Mouse (Mus musculus) E14TG2a.4 (cell line): ENCODE data around the gene Slc17a7.

Experiments
- CTCF ChIP-seq: conservative IDR thresholded peaks from 2 replicates; pipeline ENCODE4 v1.5.1; 2014; ENCODE audit warnings: low read length
- NANOG ChIP-seq: IDR thresholded peaks from 2 replicates; pipeline ENCODE4 v1.6.1; 2014; ENCODE audit warnings: borderline replicate concordance, low read length, mixed read lengths
- POU5F1 ChIP-seq: IDR thresholded peaks from 2 replicates; pipeline ENCODE4 v1.6.1; 2014; ENCODE audit warnings: low read length, borderline replicate concordance

DNA sequence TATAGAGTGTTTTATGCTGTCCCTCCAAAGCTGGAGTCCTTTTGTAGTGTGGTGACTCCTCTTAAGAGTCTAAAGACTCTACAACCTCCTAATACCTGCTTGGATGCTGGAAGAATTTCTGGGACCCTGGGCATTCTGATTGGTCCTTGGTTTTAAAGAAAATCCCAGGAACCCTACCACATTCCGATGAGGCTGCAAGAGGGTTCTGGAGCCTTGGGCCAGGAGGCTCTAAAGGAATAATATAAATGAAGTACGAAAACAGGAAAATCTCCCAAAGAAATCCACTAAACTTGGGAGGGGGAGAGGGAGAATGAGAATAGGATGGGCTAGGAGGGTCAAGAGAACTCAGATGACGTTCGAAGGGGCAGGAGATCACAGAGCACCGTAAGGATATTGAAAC lies 10.2 kb upstream of the Slc17a7 start:
- no peak for TF ChIP-seq CTCF
- TF ChIP-seq NANOG = no peak
- no peak for TF ChIP-seq POU5F1
